Mouse (Mus musculus): ENCODE data around the gene Ube3b.

Ube3b gene

GRCm38 (mm10) chr5:114373581-114373980 is 6.8 kb upstream of the Ube3b start:
- DNase-seq (ENCODE audit: low spot score) = no peak

- DNase-seq (ENCODE audit: low spot score) = peak; percentile 35
These were observed 5.8 kb upstream of the Ube3b start for GRCm38 (mm10) chr5:114374409-114375213.

GRCm38 (mm10) chr5:114378177-114378920 is 2.1 kb upstream of the Ube3b start:
- DNase-seq (ENCODE audit: low spot score) = peak; percentile 44

- no peak for DNase-seq (ENCODE audit: low spot score)
These were observed 1.5 kb upstream of the Ube3b start for GRCm38 (mm10) chr5:114378936-114379335.

DNA sequence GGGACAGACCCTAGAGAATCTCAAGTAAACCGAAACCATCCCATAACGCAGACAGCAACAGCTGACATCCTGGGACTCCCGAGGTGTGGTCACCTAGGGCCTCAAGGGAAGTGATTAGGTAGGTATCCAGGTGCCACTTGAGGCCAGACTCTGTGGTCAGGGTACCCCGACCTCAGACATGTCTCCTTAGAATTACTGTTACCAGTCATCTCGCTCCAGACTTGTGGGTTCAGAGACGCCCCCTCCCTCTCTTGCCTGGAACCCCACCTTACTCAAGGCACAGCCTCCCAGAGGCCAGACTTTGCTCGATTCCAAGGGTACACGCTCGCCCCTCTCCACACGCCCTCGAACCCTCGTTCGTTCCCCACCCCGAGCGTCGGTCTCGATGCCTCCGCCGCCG is 644 bp upstream of the Ube3b start:
- peak; percentile 30 for DNase-seq (ENCODE audit: low spot score)

- DNase-seq (ENCODE audit: low spot score) = peak; percentile 38
These were observed 575 bp downstream of the Ube3b start for GRCm38 (mm10) chr5:114381013-114381351.

GRCm38 (mm10) chr5:114383184-114383904 is 2.9 kb downstream of the Ube3b start:
- DNase-seq (ENCODE audit: low spot score) = peak; percentile 53

DNA sequence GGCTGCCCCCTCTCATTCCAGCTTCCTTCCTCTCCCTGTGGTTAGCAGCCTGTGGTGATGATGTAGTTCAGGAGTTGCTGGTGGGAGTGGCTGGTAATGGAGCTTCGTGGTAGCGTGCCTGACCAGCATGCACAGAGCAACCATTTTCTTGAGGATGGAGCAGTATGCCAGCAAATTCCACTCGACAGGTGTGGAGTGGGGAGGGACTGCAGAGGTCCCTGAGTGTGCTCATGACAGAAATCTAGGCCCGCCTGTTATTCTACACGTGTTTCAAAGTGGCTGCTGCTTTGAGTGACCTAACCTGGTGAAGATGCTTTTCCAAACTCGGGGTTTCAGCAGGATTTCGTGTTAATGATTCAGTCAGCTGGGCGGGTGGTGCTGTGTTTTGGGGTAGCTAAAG is 4.0 kb downstream of the Ube3b start:
- DNase-seq (ENCODE audit: low spot score) = no peak

- no peak for DNase-seq (ENCODE audit: low spot score)
These were observed 12.8 kb downstream of the Ube3b start for GRCm38 (mm10) chr5:114393169-114393568.

DNA sequence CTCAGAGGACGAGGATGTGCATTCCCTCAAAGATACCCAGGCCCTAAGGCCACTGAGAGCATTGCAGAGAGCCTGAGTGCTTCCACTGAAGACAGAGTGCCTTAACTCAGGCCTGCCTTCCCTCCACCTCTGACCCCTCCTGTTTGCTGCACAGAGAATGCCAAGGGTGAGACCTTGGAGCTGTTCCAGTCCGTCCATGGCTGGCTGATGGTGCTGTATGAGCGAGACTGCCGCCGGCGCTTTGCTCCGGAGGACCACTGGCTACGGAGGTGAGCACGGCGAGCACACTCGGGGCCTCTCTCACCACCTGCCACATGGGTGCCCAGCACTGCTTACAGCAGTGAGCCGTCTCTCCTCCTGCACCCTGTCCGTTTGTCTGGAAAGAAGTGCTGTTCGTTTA is 26.2 kb downstream of the Ube3b start:
- no peak for DNase-seq (ENCODE audit: low spot score)

DNA sequence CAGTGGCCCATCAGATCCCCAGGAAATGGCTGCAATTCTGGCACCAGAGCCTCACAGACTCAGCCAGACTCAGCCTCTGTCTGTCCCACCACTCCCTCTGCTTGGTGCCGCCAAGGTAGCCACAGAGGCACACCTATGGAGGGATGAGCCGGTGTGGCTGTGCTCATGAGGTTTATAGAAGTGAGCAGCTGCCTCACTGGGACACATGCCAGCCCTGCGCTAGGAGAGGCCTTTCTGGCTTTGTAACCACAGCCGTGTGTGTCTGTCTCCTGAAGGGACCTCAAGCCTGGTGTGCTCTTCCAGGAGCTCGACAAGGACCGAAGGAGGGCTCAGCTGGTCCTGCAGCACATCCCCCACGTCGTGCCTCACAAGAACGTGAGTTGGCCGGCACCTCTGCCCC is 26.9 kb downstream of the Ube3b start:
- no peak for DNase-seq (ENCODE audit: low spot score)

DNA sequence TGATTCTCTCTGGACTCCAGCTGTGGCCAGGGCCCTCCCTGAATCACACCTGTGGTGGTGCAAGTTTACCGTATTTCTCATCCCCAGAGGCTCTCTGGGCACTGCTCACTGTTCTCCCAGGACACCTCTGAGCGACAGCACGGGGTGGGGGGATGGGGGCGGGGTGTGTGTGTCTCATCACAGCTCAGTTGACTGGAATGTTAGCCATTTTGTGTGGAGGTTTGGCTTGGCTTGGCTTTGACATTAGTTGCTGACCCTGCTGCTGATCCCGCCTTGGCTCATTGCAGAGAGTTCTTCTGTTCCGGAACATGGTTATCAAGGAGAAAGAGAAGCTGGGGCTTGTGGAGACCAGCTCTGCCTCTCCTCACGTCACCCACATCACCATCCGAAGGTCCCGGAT is 27.4 kb downstream of the Ube3b start:
- no peak for DNase-seq (ENCODE audit: low spot score)

- no peak for DNase-seq (ENCODE audit: low spot score)
These were observed 28.4 kb downstream of the Ube3b start for GRCm38 (mm10) chr5:114408846-114409245.

GRCm38 (mm10) chr5:114410429-114410828 is 30.0 kb downstream of the Ube3b start:
- no peak for DNase-seq (ENCODE audit: low spot score)

DNA sequence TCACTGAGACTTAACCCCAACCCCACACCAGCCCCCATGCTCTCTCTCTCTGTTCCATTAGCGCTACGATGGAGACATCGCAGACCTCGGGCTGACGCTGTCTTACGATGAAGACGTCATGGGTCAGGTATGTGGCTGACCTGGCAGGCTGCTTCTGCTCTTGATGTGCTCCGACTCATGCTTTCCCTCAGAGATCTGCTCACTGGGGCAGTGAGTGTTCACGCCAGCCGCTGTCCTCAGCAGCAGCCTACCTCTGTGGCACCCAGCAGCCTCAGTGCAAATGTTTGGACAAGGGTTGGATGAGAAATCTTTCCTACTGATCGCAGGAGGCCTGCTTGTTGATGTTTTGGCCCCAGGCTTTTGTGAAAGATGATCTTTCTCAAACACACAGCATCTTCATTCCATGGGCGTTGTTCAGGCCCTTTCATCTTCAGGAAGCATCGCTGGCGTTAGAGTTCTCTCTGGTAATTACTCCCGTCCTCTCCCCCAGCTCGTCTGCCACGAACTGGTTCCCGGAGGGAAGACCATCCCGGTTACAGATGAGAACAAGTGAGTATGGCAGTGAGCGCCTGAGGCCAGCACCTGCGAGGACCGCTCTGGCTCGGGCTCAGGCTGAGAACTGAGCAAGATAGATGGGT is 32.1 kb downstream of the Ube3b start:
- no peak for DNase-seq (ENCODE audit: low spot score)

DNA sequence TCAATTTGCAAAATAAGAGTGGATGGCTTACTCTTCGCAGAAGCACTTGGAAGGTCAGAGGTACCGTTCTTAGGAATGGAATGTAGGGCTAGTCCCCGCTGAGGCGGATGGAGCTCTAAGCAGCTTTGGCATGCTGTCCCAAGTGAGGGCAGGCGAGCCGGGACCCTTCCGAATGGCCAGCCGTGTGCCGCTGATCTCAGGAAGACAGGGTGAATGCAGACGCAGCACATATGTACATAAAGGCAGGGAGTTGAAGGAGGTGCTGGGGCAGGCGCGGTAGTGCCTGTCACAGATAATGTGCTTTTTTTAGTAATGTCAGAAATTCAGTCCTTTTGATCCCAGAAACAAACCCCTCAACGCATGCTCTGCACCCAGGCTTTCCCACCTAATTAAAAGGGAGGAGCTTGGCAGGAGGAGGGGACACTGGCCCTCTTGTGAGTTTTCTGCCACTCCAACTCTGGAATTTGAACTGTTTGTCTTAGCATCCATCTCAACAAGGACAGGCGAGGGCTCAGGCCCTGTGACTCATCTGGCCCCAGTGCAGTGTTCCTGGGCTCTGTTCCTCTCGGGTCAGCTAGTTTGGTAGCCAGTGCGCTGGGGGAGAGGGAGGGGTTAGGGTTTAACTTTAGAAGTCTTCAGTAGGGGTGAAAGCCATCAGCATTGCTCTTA is 32.8 kb downstream of the Ube3b start:
- DNase-seq (ENCODE audit: low spot score) = no peak

- no peak for DNase-seq (ENCODE audit: low spot score)
These were observed 35.2 kb downstream of the Ube3b start for GRCm38 (mm10) chr5:114415606-114416005.

- no peak for DNase-seq (ENCODE audit: low spot score)
These were observed 36.4 kb downstream of the Ube3b start for GRCm38 (mm10) chr5:114416855-114417254.

DNA sequence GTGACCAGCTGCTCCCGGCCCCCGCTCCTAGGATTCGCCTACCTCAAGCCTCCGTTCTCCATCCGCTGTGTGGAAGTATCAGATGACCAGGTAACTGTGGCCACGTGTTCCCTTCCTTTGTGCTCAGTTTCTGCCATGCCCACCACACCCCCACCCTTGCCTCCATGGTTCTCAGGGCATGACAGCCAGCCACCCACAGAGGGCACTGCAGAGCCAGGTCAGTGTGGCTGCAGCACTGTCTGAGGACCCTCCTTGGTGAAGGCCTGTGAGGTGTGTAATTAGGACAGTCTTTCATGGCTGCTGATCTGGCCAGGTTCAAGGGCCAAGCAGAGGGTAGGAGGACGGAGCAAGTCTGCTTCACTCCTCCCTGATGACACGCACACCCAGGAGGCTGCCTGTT is 38.1 kb downstream of the Ube3b start:
- no peak for DNase-seq (ENCODE audit: low spot score)

GRCm38 (mm10) chr5:114421561-114422298 is 41.3 kb downstream of the Ube3b start:
- no peak for DNase-seq (ENCODE audit: low spot score)

DNA sequence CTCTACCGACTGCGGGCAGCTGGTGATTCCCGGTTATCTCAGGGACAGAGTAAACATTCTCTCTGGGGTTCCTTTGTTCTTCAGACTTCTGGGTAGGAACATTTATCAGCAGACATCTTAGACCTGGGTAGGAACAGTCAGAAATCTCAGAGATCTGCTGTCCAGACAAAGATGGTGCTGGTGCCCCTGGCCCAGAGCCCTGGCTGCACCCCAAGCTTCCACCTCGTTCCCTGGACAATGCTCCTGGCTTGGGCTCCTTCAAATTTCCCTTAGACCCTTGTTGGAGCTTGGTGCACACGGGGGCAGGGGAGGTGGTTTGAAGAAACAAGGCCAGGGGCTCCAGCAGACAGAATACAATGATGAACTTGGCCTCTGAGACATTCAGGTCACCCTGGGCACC is 42.2 kb downstream of the Ube3b start:
- DNase-seq (ENCODE audit: low spot score) = no peak
